Mouse (Mus musculus): ENCODE data around the gene Pigq. TPM values are rescaled to one million over a fixed set of nuclear protein-coding genes. Genes with fewer than 3 reads are reported as not detected.

Pigq gene
- polyA plus RNA-seq, 1 experiment from 2014 or later = 54.5 TPM

DNA sequence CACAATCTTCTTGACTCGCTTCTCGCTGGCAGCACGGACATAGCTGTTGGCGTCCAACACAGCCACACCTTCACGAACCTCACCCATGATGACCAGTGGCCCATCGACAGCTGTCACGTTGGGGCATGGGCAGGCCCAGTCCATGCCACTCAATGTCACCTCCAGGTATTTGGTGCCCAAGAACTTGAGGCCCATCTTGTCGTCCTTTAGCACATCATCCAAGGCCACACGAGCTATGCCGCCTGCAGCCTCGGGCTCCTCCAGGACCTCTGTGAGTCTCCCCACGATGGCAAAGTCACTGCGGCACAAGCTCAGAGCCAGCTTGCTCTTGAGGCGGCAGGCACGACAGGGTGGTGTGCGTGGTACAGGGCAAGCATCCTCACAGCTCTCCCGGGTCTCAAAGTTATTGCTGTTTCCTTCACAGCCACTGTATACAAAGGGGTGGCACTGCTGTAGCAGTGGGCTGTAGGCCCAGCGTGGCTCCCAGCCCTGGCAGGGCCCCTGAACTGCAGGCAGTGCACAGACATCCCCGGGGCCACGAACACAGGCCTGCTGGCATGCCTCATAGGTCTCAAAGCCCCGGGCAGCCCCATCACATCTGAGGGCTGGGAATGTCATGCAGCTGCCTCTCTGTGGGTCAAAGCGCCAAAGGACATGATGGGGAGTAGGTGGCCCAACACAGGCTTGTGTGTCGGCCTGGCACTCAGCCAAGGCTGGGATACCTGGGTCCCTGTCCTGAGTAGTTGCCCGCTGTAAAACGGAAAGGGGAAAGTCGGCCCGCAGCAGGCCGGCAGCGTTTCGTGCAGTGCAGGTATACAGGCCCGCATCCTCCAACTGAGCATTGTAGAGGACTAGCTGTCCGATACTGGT lies 66.8 kb downstream of the Pigq start:
- Histone ChIP-seq H3K4me3 (no peak overlapping the region), H3K9me3 (no peaks in the 10 kb centered on the region), H3K9ac (replicated peaks) (no peak overlapping the region), H3K27me3 (no peaks in the 10 kb centered on the region), H3K4me1 (peaks cover 51% of the 10 kb centered on the region), H3K36me3 (peaks cover 26% of the 10 kb centered on the region), H3K27ac (replicated peaks) (no peak overlapping the region), H3K4me2 (replicated peaks) (no peak overlapping the region)
- no peak for ATAC-seq (ENCODE audit: low FRiP score, low read depth)
- 91% methylated on average over 32 of the region's 32 CpGs for WGBS

DNA sequence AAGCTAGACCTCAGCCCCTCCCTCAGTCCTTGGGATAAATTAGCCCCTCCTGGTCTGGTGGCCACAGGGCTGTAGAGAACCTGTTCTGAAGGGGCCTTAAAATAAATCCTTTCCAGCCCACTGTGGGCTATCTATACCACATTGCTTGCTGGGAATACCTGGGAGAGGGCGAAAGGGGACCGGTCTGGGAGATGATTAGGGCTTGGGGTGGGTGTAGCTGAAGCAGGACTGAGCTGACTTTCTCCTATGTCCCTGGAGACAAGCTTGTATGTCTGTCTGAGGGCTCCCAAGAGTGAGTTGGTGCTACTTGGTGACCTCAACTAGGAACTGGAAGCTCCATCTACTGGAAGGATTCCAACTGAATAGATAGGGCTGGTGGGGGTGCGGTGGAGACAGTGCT lies 67.7 kb downstream of the Pigq start:
- H3K27me3 ChIP-seq = no peaks in the 10 kb centered on the region
- no peak for ATAC-seq (ENCODE audit: low FRiP score, low read depth)
- H3K36me3 ChIP-seq = peaks cover 18% of the 10 kb centered on the region
- peaks cover 48% of the 10 kb centered on the region for H3K4me1 ChIP-seq
- H3K4me3 ChIP-seq = no peak overlapping the region
- 86% methylated on average over 3 of the region's 3 CpGs for WGBS
- no peak overlapping the region for H3K27ac ChIP-seq (replicated peaks)
- H3K4me2 ChIP-seq (replicated peaks) = no peak overlapping the region
- no peak overlapping the region; the same call in 1 of the 2 replicates for H3K9ac ChIP-seq (replicated peaks)
- H3K9me3 ChIP-seq = no peaks in the 10 kb centered on the region

Other genes starting within 250 kb of the Pigq start
- 0.85 and 1.5 TPM in 2 replicates for gene Gng13, start 227.8 kb downstream of the Pigq start, polyA plus RNA-seq (2016; fragmentation: Nextera tagmentation; extraction: Ambion mirVana)
- gene Chtf18, start 217.5 kb downstream of the Pigq start, polyA plus RNA-seq (2016; fragmentation: Nextera tagmentation; extraction: Ambion mirVana) = 31.4 and 34.5 TPM in 2 replicates
- gene Rpusd1, start 217.3 kb downstream of the Pigq start, polyA plus RNA-seq (2016; fragmentation: Nextera tagmentation; extraction: Ambion mirVana) = 18.1 and 19.4 TPM in 2 replicates
- not detected in 2 replicates for gene Mslnl, start 208.9 kb downstream of the Pigq start, polyA plus RNA-seq (2016; fragmentation: Nextera tagmentation; extraction: Ambion mirVana)
- gene Msln, start 190.6 kb downstream of the Pigq start, polyA plus RNA-seq (2016; fragmentation: Nextera tagmentation; extraction: Ambion mirVana) = 0.19 and 0.27 TPM in 2 replicates
- gene Narfl, start 171.2 kb downstream of the Pigq start, polyA plus RNA-seq (2016; fragmentation: Nextera tagmentation; extraction: Ambion mirVana) = 24.8 and 24.9 TPM in 2 replicates
- 114 and 116 TPM in 2 replicates for gene Haghl, start 159.3 kb downstream of the Pigq start, polyA plus RNA-seq (2016; fragmentation: Nextera tagmentation; extraction: Ambion mirVana)
- 0.40 and 0.68 TPM in 2 replicates for gene Ccdc78, start 158.4 kb downstream of the Pigq start, polyA plus RNA-seq (2016; fragmentation: Nextera tagmentation; extraction: Ambion mirVana)
- gene Fam173a, start 152.0 kb downstream of the Pigq start, polyA plus RNA-seq (2016; fragmentation: Nextera tagmentation; extraction: Ambion mirVana) = 81.8 and 86.1 TPM in 2 replicates
- gene AC134908.4, start 149.3 kb downstream of the Pigq start, polyA plus RNA-seq (2016; fragmentation: Nextera tagmentation; extraction: Ambion mirVana) = not detected in 2 replicates
- gene Metrn, start 147.8 kb downstream of the Pigq start, polyA plus RNA-seq (2016; fragmentation: Nextera tagmentation; extraction: Ambion mirVana) = 59.1 and 68.8 TPM in 2 replicates
- gene Fbxl16, start 135.9 kb downstream of the Pigq start, polyA plus RNA-seq (2016; fragmentation: Nextera tagmentation; extraction: Ambion mirVana) = 24.8 and 29.4 TPM in 2 replicates
- gene Wdr24, start 121.3 kb downstream of the Pigq start, polyA plus RNA-seq (2016; fragmentation: Nextera tagmentation; extraction: Ambion mirVana) = 28.3 and 28.5 TPM in 2 replicates
- gene Jmjd8, start 116.1 kb downstream of the Pigq start, polyA plus RNA-seq (2016; fragmentation: Nextera tagmentation; extraction: Ambion mirVana) = 70.7 and 71.1 TPM in 2 replicates
- 277 and 283 TPM in 2 replicates for gene Stub1, start 111.5 kb downstream of the Pigq start, polyA plus RNA-seq (2016; fragmentation: Nextera tagmentation; extraction: Ambion mirVana)
- 5.8 and 6.0 TPM in 2 replicates for gene Rhbdl1, start 107.6 kb downstream of the Pigq start, polyA plus RNA-seq (2016; fragmentation: Nextera tagmentation; extraction: Ambion mirVana)
- gene Gm20683, start 103.2 kb downstream of the Pigq start, polyA plus RNA-seq (2016; fragmentation: Nextera tagmentation; extraction: Ambion mirVana) = 2.5 and 3.7 TPM in 2 replicates
- 17.7 and 21.1 TPM in 2 replicates for gene Rhot2, start 100.1 kb downstream of the Pigq start, polyA plus RNA-seq (2016; fragmentation: Nextera tagmentation; extraction: Ambion mirVana)
- 38.1 and 38.5 TPM in 2 replicates for gene Wdr90, start 83.4 kb downstream of the Pigq start, polyA plus RNA-seq (2016; fragmentation: Nextera tagmentation; extraction: Ambion mirVana)
- 6.8 and 8.5 TPM in 2 replicates for gene Mcrip2, start 76.2 kb downstream of the Pigq start, polyA plus RNA-seq (2016; fragmentation: Nextera tagmentation; extraction: Ambion mirVana)
- 59.5 and 65.2 TPM in 2 replicates for gene Mettl26, start 69.9 kb downstream of the Pigq start, polyA plus RNA-seq (2016; fragmentation: Nextera tagmentation; extraction: Ambion mirVana)
- 0.52 and 0.60 TPM in 2 replicates for gene Wfikkn1, start 64.1 kb downstream of the Pigq start, polyA plus RNA-seq (2016; fragmentation: Nextera tagmentation; extraction: Ambion mirVana)
- gene Rab40c, start 25.2 kb downstream of the Pigq start, polyA plus RNA-seq (2016; fragmentation: Nextera tagmentation; extraction: Ambion mirVana) = 38.0 and 38.8 TPM in 2 replicates
- gene Nhlrc4, start within 50 bp of the Pigq start, polyA plus RNA-seq (2016; fragmentation: Nextera tagmentation; extraction: Ambion mirVana) = 0.26 and 0.61 TPM in 2 replicates
- 0.13 and 0.14 TPM in 2 replicates for gene A930017K11Rik, start 7.6 kb upstream of the Pigq start, polyA plus RNA-seq (2016; fragmentation: Nextera tagmentation; extraction: Ambion mirVana)
- 30.4 and 30.6 TPM in 2 replicates for gene Capn15, start 40.9 kb upstream of the Pigq start, polyA plus RNA-seq (2016; fragmentation: Nextera tagmentation; extraction: Ambion mirVana)
- gene Rab11fip3, start 124.6 kb upstream of the Pigq start, polyA plus RNA-seq (2016; fragmentation: Nextera tagmentation; extraction: Ambion mirVana) = 43.1 and 44.8 TPM in 2 replicates
- 25.1 and 27.7 TPM in 2 replicates for gene Decr2, start 145.4 kb upstream of the Pigq start, polyA plus RNA-seq (2016; fragmentation: Nextera tagmentation; extraction: Ambion mirVana)
- 48.0 and 50.7 TPM in 2 replicates for gene Nme4, start 150.7 kb upstream of the Pigq start, polyA plus RNA-seq (2016; fragmentation: Nextera tagmentation; extraction: Ambion mirVana)
- 2.1 and 2.9 TPM in 2 replicates for gene Tmem8, start 168.4 kb upstream of the Pigq start, polyA plus RNA-seq (2016; fragmentation: Nextera tagmentation; extraction: Ambion mirVana)
- gene Mrpl28, start 178.6 kb upstream of the Pigq start, polyA plus RNA-seq (2016; fragmentation: Nextera tagmentation; extraction: Ambion mirVana) = 194 and 210 TPM in 2 replicates
- 17.6 and 18.2 TPM in 2 replicates for gene Axin1, start 193.8 kb upstream of the Pigq start, polyA plus RNA-seq (2016; fragmentation: Nextera tagmentation; extraction: Ambion mirVana)